Mouse (Mus musculus): ENCODE results near the gene Rab33b.
"Not testable (repeated sequence)": the region's sequence is repeated elsewhere in the genome, so short reads cannot be mapped to it uniquely, and the experiment has no call there.

Rab33b gene

GRCm38 (mm10) chr3:51483741-51484359, at the start of gene Rab33b:
Rab33b (plus strand) TSS chr3:51483920.
- in situ Hi-C loops (cut with MboI; ENCODE audit: low pct_unique_long_range_greater_than_20kb in 1 of 2, low sequenced_read_pairs in 2 of 2, unreplicated experiment in 1 of 2) = loop anchor here in 1 of 2 experiments (25.0 kb wide), 1 partner anchor 753 kb away; no protein-coding TSS in a partner anchor

GRCm38 (mm10) chr3:51434364-51434763, 49.4 kb upstream of the Rab33b start:
- in situ Hi-C loops (cut with MboI; ENCODE audit: low pct_unique_long_range_greater_than_20kb in 1 of 2, low sequenced_read_pairs in 2 of 2, unreplicated experiment in 1 of 2) = not testable (repeated sequence)

GRCm38 (mm10) chr3:51434871-51435595, 48.7 kb upstream of the Rab33b start:
- in situ Hi-C loops (cut with MboI; ENCODE audit: low pct_unique_long_range_greater_than_20kb in 1 of 2, low sequenced_read_pairs in 2 of 2, unreplicated experiment in 1 of 2) = no loop called here

GRCm38 (mm10) chr3:51468530-51468929, 15.2 kb upstream of the Rab33b start:
- in situ Hi-C loops (cut with MboI; ENCODE audit: low pct_unique_long_range_greater_than_20kb in 1 of 2, low sequenced_read_pairs in 2 of 2, unreplicated experiment in 1 of 2) = no loop called here

- in situ Hi-C loops (cut with MboI; ENCODE audit: low pct_unique_long_range_greater_than_20kb in 1 of 2, low sequenced_read_pairs in 2 of 2, unreplicated experiment in 1 of 2) = loop anchor here in 1 of 2 experiments (25.0 kb wide), 1 partner anchor 762 kb away; no protein-coding TSS in a partner anchor
These were observed 8.0 kb upstream of the Rab33b start for GRCm38 (mm10) chr3:51475706-51476105.

GRCm38 (mm10) chr3:51479893-51480292, 3.8 kb upstream of the Rab33b start:
- in situ Hi-C loops (cut with MboI; ENCODE audit: low pct_unique_long_range_greater_than_20kb in 1 of 2, low sequenced_read_pairs in 2 of 2, unreplicated experiment in 1 of 2) = loop anchor here in 1 of 2 experiments (25.0 kb wide), 1 partner anchor 757 kb away; no protein-coding TSS in a partner anchor

GRCm38 (mm10) chr3:51481059-51481458, 2.7 kb upstream of the Rab33b start:
- in situ Hi-C loops (cut with MboI; ENCODE audit: low pct_unique_long_range_greater_than_20kb in 1 of 2, low sequenced_read_pairs in 2 of 2, unreplicated experiment in 1 of 2) = loop anchor here in 1 of 2 experiments (25.0 kb wide), 1 partner anchor 756 kb away; no protein-coding TSS in a partner anchor

GRCm38 (mm10) chr3:51481881-51482280, 1.8 kb upstream of the Rab33b start:
- in situ Hi-C loops (cut with MboI; ENCODE audit: low pct_unique_long_range_greater_than_20kb in 1 of 2, low sequenced_read_pairs in 2 of 2, unreplicated experiment in 1 of 2) = loop anchor here in 1 of 2 experiments (25.0 kb wide), 1 partner anchor 755 kb away; no protein-coding TSS in a partner anchor

GRCm38 (mm10) chr3:51482781-51483180, 939 bp upstream of the Rab33b start:
- in situ Hi-C loops (cut with MboI; ENCODE audit: low pct_unique_long_range_greater_than_20kb in 1 of 2, low sequenced_read_pairs in 2 of 2, unreplicated experiment in 1 of 2) = loop anchor here in 1 of 2 experiments (25.0 kb wide), 1 partner anchor 755 kb away; no protein-coding TSS in a partner anchor

GRCm38 (mm10) chr3:51484370-51484769, 650 bp downstream of the Rab33b start:
- in situ Hi-C loops (cut with MboI; ENCODE audit: low pct_unique_long_range_greater_than_20kb in 1 of 2, low sequenced_read_pairs in 2 of 2, unreplicated experiment in 1 of 2) = loop anchor here in 1 of 2 experiments (25.0 kb wide), 1 partner anchor 753 kb away; no protein-coding TSS in a partner anchor

GRCm38 (mm10) chr3:51485347-51485746, 1.6 kb downstream of the Rab33b start:
- in situ Hi-C loops (cut with MboI; ENCODE audit: low pct_unique_long_range_greater_than_20kb in 1 of 2, low sequenced_read_pairs in 2 of 2, unreplicated experiment in 1 of 2) = loop anchor here in 1 of 2 experiments (5.0 to 25.0 kb wide), 2 partner anchors 167 to 752 kb away; no protein-coding TSS in a partner anchor

GRCm38 (mm10) chr3:51486491-51487195, 2.9 kb downstream of the Rab33b start:
- in situ Hi-C loops (cut with MboI; ENCODE audit: low pct_unique_long_range_greater_than_20kb in 1 of 2, low sequenced_read_pairs in 2 of 2, unreplicated experiment in 1 of 2) = loop anchor here in 1 of 2 experiments (5.0 to 25.0 kb wide), 2 partner anchors 166 to 751 kb away; no protein-coding TSS in a partner anchor

- in situ Hi-C loops (cut with MboI; ENCODE audit: low pct_unique_long_range_greater_than_20kb in 1 of 2, low sequenced_read_pairs in 2 of 2, unreplicated experiment in 1 of 2) = loop anchor here in 1 of 2 experiments (25.0 kb wide), 1 partner anchor 747 kb away; no protein-coding TSS in a partner anchor
These were observed 6.5 kb downstream of the Rab33b start for GRCm38 (mm10) chr3:51490088-51490753.

- in situ Hi-C loops (cut with MboI; ENCODE audit: low pct_unique_long_range_greater_than_20kb in 1 of 2, low sequenced_read_pairs in 2 of 2, unreplicated experiment in 1 of 2) = loop anchor here in 1 of 2 experiments (25.0 kb wide), 1 partner anchor 744 kb away; no protein-coding TSS in a partner anchor
These were observed 9.6 kb downstream of the Rab33b start for GRCm38 (mm10) chr3:51493272-51493838.

GRCm38 (mm10) chr3:51494466-51494865, 10.7 kb downstream of the Rab33b start:
- in situ Hi-C loops (cut with MboI; ENCODE audit: low pct_unique_long_range_greater_than_20kb in 1 of 2, low sequenced_read_pairs in 2 of 2, unreplicated experiment in 1 of 2) = loop anchor here in 1 of 2 experiments (25.0 kb wide), 1 partner anchor 743 kb away; no protein-coding TSS in a partner anchor

- in situ Hi-C loops (cut with MboI; ENCODE audit: low pct_unique_long_range_greater_than_20kb in 1 of 2, low sequenced_read_pairs in 2 of 2, unreplicated experiment in 1 of 2) = loop anchor here in 1 of 2 experiments (25.0 kb wide), 1 partner anchor 742 kb away; no protein-coding TSS in a partner anchor
These were observed 11.9 kb downstream of the Rab33b start for GRCm38 (mm10) chr3:51495646-51496045.

GRCm38 (mm10) chr3:51497978-51498377, 14.3 kb downstream of the Rab33b start:
- in situ Hi-C loops (cut with MboI; ENCODE audit: low pct_unique_long_range_greater_than_20kb in 1 of 2, low sequenced_read_pairs in 2 of 2, unreplicated experiment in 1 of 2) = loop anchor here in 1 of 2 experiments (25.0 kb wide), 1 partner anchor 739 kb away; no protein-coding TSS in a partner anchor
